Mouse (Mus musculus) CD8-positive naive resting alpha-beta T cell, adult 57 days (primary cell): Measurements from ENCODE around the gene Vmn1r222. TPM values are rescaled to one million over a fixed set of nuclear protein-coding genes. Genes with fewer than 3 reads are reported as not detected.

Experiments
- total RNA-seq: library from RNA; stranded (reverse); gene quantifications from one replicate; pipeline ENCODE4 v1.2.4, GENCODE M21; 2023

Gene Vmn1r222
- not detected for total RNA-seq

GRCm38 (mm10) chr13:23235847-23236246 lies at the start of gene Vmn1r222:
Gene Vmn1r222 (minus strand): TSS chr13:23235947.

GRCm38 (mm10) chr13:23246834-23247233 lies 11.1 kb upstream of the Vmn1r222 start, which contains the start of gene Vmn1r223:
Gene Vmn1r223 (plus strand): TSS chr13:23247134.

GRCm38 (mm10) chr13:23213827-23214226 lies 21.9 kb downstream of the Vmn1r222 start, which contains the start of gene Vmn1r221:
Gene Vmn1r221 (plus strand): TSS chr13:23214127.

GRCm38 (mm10) chr13:23187875-23188274 lies 47.9 kb downstream of the Vmn1r222 start, which contains the start of gene Vmn1r220:
Gene Vmn1r220 (minus strand): TSS chr13:23187975.

Other genes starting within 250 kb of the Vmn1r222 start
- not detected for gene Vmn1r213, start 228.3 kb downstream of the Vmn1r222 start, total RNA-seq
- not detected for gene Vmn1r214, start 205.5 kb downstream of the Vmn1r222 start, total RNA-seq
- gene Vmn1r215, start 167.9 kb downstream of the Vmn1r222 start, total RNA-seq, result not detected
- not detected for gene Vmn1r217, start 117.7 kb downstream of the Vmn1r222 start, total RNA-seq
- not detected for gene Vmn1r218, start 102.8 kb downstream of the Vmn1r222 start, total RNA-seq
- not detected for gene Vmn1r219, start 76.6 kb downstream of the Vmn1r222 start, total RNA-seq
- gene Vmn1r220, start 48.0 kb downstream of the Vmn1r222 start, total RNA-seq, result not detected
- not detected for gene Vmn1r221, start 21.8 kb downstream of the Vmn1r222 start, total RNA-seq
- not detected for gene Vmn1r223, start 11.2 kb upstream of the Vmn1r222 start, total RNA-seq
- 18.6 TPM for gene Zfp322a, start 133.3 kb upstream of the Vmn1r222 start, total RNA-seq
- 17.1 TPM for gene Abt1, start 187.9 kb upstream of the Vmn1r222 start, total RNA-seq
- not detected for gene Btn1a1, start 230.0 kb upstream of the Vmn1r222 start, total RNA-seq